Mouse (Mus musculus) kidney, adult 9 months (tissue): ENCODE measurements around the gene Rad52.

ENCODE experiments used
- DNase-seq: peaks from one replicate; pipeline ENCODE4 v3.0.0; 2022

Rad52 gene

DNA sequence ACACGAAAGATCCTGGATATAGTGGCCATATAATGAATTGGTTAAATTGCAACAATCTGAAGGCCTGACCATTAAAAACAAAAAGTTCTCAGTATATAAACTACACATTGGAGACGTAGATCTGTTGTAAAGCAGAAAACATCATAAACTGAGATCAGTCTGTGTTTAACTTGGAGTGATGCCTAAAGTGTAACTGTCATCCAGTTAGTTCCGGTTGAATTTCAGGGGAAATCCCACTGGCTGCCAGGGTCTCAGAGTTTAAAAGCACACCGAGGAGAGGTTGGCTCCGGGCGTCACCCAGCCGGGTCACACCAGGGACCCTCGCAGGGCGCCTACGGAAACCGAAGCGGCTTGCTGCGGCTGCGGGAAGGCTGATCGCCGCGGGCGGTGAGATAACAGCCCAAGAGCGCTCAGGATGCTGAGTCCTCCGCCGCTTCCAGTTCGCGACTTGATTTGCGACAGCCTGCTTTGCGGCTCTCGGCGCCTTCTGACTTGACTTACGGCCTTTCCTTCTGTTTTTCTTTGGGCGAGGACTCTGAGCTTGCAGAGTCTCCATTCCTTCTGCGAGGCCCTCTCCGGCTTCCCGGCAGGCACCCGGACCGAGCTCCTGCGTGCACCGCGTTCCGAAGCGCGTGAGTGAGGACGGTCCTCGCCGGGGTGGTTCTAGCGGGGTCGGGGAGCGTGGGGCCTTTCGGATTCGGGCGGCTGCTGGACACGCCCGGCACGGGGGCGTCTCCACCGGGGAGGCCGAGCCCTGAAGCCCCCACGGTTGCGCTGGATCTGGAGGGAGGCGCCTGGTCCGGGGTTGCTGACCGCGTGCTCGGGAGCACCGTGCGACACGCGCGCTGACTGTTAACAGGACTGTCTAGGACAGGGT lies at the start of gene Rad52:
Gene Rad52, plus strand, starts transcription at position 495 of the 877 bp plus-strand sequence.
- peak; percentile 90 for DNase-seq

DNA sequence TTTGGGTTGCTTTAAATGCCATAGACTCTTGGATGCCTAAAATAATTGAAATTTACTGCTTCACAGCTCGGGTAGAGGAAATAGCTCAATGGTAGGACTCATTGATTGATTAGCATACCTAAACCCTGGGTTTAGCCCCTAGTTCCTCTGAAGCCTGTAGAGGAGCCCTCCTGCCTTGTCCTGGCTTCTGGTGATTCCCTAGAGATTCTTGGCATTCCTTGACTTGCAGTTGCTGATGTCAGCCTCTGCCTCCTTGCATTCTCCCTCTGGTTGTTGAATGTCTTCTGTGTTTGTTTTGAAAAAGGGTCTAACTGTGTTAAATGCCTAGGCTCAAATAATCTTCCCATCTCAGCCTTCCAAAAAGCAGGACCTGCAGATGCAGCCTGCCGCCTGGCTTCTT lies 48.3 kb upstream of the Rad52 start:
- no peak for DNase-seq

DNA sequence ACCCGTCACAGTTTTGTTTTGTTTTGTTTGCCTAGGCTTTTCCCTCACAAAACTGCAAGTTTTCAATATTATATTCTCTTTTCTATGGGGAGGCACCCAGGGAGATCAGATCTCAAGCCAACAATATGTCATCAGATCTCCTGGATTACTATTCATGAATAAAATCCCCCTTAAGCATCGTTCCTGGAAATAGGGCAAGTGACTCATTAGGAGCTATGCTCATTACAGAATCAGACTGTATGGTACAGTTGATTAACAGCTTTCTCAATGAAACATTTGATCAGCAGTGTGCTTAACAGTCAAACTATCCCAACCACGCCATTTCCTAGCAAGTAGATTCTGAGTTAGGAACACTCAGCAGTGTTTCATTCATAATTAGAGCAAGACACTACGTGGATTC lies 47.0 kb upstream of the Rad52 start:
- no peak for DNase-seq

DNA sequence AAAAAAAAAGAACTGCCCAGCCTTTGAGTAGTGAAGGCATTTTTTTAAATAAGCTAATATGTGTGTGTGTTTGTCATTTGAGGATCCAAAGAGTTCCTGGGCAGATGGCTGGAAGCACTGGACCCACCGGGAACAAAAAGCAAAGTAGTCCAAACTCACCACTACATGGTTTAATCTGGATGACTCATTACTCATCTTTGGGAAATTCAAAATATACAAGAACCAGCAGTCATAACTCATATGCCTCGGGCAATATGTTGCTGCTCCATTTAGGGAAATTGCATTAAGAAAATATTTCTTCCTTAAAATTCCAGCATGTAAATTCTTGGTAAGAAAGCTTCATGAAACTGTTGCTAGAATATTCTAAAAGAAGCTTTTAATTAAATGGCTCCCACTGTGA lies 42.3 kb upstream of the Rad52 start:
- DNase-seq = no peak

DNA sequence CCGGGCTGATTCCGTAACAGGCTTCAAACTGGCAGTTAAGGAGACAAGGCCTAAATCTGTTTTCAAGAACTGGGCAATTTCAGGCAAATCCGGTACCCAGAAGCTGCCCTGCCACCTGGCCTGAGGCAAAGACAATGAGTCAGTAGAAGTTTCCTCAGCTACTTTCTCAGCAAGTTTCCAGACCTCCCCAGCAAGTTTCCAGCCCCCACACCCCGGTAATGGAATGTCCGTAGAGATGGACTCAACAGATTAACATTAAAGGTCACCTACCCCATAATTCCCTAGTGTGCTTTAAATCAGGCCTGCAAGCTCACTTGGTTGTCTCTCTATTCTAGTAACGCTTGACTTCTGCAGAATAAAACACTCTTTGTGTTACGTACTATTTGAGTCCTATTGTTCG lies 41.0 kb upstream of the Rad52 start:
- DNase-seq = no peak

DNA sequence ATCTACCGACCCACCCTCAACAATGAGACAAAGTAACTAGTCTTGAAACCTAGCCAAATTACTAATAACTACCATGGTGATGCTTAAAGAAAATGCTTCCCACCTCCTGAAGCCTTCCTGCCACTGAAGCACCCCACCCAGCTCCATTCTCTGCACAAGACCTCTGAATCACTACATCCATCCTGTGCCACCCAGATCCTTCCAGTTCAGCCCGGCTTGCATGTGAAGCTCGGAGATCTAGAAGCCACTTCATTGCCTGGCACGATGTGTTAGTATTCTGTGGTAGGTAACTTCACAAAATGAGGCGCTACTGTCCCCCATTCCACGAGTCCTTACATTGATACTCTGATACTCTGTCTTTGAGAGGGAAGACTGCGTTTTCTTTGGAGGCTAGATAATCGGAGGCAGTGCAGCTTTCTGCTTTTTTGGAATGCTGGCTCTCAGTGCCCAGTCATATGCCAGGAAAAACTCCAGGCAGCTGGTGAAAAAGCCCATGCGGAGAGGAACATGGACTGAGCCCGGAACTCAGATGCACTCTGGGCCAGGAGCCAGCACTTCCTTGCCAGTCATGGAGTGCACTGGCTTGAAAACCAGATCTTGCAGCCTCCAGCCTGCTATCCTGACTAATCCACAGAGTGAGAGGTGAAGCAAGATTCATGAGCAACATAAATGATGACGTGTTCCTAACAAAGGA lies 38.0 kb upstream of the Rad52 start:
- DNase-seq = peak; percentile 72

DNA sequence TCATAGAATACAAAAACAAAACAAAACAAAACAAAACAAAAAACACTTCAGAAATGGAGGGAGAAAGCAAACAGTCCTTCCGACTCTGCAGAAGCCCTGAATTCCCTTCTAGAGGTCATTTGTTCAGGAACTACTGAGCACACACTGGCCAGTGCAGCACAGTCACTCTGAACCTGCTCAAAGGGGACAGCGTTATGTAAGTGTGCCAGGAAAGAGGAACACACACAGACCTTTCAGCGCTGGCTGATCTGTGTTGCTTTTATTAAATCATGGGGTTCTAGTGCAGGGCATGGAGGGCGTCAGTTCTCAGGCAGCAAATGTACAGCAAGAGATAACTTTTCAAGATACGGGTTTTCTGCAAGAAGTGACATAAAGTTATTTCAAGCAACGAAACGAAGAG lies 19.3 kb upstream of the Rad52 start:
- peak; percentile 25 for DNase-seq

DNA sequence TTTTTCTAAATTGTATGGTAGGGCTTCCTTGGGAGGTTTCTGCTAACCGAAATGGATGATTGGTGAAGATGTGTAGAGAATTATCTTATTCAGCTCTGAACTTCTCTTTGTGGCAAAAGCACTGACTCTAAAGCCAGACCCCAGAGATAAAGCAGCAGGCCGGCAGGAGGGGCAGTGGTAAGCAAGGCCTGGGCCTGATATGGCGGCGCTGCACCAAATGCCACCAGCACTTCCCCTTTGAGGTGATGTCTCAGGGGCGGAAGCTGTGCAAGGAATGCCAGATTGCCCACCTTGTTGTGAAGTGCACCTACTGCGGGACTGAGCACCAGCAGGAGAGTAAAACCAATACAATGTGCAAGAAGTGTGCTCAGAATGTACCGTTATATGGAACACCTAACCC lies 9.8 kb upstream of the Rad52 start:
- DNase-seq = no peak

DNA sequence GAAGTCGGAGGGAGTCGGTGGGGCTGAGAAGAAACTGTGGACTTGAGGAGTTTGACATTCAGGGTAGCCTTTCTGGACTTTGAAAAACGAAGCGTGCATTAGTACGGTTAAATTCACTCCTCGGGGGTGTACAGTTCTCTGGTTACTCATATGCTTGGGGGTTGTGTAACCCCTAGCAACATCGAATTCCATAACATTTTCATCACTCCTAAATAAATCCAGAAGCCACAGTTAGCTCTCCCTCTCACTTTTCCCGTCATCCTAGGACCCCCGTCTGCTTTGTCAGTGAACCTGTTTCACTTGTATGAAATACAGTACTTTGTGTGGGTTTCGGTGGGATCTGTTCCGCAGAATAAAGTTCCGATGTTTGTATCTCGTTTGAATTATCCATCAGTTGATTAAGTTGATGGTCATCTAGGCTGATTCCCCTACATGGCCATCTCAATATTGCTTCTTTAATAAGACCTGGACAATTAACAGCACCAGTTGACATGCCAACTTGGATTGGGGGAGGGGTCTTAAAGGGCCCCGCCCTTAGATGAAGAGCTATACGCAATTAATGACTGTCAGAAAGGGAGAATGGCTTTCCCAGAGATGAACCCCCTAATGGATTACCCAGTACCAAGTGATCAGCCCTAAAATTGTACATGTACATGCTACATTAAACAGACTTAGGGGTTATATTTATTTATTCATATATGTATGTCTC lies 737 bp downstream of the Rad52 start:
- no peak for DNase-seq

DNA sequence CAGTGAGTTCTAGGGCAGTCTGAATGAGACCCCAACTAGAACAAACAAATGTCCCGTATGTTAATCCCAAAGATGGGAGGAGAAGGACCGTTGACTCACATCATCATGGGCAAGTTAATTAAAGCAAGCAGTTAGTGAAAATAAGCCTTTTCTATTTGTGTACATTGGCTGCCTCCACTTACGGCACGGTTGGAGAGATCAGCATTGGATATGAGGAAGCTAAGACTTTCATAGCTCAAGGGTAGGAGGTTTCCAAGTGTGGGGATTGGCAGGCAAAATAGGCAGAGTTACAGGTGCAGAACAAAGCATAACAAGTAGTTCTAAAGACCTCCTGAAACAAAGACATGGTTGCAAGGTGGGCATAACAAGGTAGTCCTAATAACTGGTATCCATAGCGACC lies 3.0 kb downstream of the Rad52 start:
- no peak for DNase-seq

DNA sequence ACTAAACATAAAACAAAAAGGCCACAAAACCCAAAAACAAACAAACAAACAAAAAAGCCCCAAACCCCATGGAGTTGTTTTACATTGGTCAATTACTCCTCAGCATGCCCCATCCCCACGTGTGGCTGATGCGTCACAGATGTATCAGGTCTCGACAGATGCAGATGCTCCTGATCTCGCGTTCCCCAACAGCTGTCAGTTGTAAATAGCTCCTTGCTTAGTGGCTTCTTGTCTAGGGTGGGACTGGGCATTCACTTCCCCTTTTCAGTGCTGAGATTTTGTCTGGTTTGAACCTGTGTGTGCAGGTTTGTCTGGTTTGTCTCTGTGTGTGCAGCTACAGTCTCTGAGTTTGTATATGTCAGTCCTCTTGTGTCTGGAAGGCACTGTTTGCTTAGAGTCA lies 9.5 kb downstream of the Rad52 start:
- no peak for DNase-seq

DNA sequence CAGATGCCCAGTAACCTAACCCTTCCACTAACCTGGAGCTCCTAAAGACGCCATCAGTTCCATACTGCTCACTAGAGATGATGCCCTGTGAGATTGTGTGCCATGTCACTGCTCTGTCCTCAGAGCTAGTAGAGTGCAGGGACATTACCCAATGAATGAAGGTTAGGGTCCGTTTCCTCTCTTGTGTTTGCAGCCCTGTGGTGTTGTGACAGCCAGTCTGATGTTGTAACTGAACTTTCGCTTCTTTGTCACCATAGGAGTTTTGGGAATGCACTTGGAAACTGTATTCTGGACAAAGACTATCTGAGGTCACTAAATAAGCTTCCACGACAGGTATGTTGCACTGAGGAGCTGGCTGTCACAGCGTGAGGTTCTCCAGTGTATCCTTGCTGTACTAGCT lies 13.2 kb downstream of the Rad52 start:
- no peak for DNase-seq

DNA sequence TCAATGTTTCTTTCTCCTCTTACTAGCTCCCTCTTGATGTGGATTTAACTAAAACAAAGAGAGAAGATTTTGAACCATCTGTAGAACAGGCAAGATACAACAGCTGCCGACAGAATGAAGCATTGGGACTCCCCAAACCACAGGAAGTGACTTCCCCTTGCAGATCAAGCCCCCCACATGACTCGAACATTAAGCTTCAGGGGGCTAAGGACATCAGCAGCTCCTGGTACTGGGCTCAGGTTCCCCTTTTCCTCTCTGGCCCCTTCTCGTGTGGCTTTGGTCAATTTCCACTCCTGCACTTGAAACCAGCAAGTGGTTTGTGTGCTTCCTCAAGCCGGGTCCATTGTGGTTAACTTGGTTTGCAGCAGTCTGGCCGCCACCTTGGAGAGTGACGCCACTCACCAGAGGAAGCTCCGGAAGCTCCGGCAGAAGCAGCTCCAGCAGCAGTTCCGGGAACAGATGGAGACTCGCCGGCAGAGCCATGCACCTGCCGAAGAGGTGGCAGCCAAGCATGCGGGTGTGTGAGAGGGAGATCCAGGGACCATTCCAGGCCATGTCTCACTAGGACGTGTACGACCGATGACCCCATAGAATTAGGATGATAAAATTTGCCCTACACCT lies 16.2 kb downstream of the Rad52 start:
- DNase-seq = no peak

DNA sequence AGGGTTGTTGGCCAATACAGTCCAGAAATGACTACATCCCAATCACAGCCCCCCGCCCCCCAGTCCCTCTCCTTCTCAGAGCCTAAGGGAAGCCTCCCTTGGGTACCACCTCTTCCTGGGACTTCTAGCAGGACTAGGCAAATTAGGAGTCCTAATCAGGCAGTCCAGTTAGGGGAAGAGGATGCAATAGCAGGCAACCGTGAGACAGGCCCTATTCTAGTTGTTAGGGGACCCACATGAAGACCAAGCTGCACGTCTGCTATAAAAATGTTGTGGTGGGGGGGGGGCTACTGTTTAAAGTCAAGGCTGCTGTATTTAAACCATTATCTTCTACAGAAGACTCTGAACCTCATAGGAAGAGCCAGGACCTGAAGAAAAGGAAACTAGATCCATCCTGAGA lies 19.6 kb downstream of the Rad52 start:
- DNase-seq = no peak

DNA sequence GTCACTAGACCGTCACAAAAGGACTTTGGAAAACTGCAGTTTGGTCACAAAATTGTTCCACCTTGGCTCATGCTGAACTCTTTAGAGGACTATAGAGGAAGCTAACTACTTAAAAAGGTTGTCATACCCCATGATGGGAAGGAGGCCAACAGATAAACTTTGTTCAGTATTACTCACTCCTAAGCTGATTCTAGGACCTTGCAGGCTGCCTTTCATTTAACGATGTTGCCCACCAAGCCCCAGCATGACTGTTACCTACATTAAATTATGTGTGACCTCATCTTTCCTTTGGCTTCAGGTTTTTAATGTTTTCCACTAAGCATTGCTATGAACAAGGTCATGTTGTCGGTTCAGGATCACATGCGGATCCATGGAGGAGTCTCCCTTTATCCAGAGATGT lies 20.0 kb downstream of the Rad52 start:
- DNase-seq = no peak

DNA sequence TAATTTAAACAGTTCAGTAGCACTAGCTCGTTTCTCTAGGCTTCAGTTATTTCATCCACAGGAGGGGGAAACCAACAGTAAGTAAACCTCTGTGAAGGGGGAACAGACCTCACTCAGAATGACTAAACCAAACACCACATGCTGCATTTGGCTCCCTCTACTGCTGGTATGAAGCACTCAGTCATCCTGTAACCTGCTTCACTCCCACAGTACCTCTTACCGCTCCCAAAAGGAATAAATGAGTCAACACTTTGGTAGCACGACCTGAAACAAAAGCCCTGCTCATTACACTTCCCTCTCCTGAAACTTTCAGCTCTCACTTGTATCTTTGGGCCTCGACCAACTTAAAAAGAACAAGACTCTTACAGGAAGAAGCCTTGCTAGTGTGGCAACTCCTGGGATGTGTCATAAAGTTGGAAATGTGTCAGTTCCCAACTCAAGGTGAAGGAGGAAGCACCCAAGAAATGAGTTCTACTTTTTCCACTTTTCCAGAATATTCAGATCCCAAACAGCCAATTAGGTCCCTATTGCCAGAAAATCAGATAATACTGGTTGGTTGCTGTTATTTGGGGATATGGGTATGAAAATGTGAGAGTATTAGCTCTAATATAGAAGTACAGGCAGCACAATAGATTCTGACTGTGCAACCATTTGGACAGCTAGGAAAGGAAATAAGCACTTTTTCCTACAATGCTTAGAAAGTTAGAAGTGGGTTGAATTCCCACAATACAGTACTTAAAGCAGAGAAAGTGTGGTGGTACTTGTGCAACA lies 21.9 kb downstream of the Rad52 start:
- peak; percentile 24 for DNase-seq
